Mouse (Mus musculus) liver, embryonic 11.5 days (tissue): ENCODE data around the gene Gpr89. TPM values are rescaled to one million over a fixed set of nuclear protein-coding genes. Genes with fewer than 3 reads are reported as not detected.

Experiments used
- ATAC-seq: fragments of 200-750 bp; cut with Nextera tagmentation; replicated peaks from 2 replicates; pipeline ENCODE4 v1.8.0; 2017; ENCODE audit warnings: moderate number of reproducible peaks, mild to moderate bottlenecking, moderate TSS enrichment, moderate library complexity; ENCODE audit not compliant: low FRiP score
- DNase-seq: peaks from one replicate; pipeline ENCODE4 v3.0.0-alpha.2; 2017; ENCODE audit warnings: low spot score
- H3K27ac ChIP-seq: fragments of 300-500 bp; sonication (generic); 2 replicates; pipeline ENCODE4 v1.5.1; 2014; ENCODE audit warnings: mild to moderate bottlenecking, low read depth, low read length, control low read depth
- H3K27me3 ChIP-seq: fragments of 300-500 bp; sonication (generic); replicated peaks from 2 replicates; pipeline ENCODE4 v1.6.1; 2014; ENCODE audit warnings: low read length, mixed read lengths; ENCODE audit not compliant: control insufficient read depth, insufficient read depth
- H3K36me3 ChIP-seq: fragments of 300-500 bp; sonication (generic); 2 replicates; pipeline ENCODE4 v1.6.1; 2014; ENCODE audit warnings: mild to moderate bottlenecking, low read length, moderate library complexity, mixed read lengths; ENCODE audit not compliant: control insufficient read depth, insufficient read depth
- H3K4me1 ChIP-seq: fragments of 300-500 bp; sonication (generic); replicated peaks from 2 replicates; pipeline ENCODE4 v1.6.1; 2014; ENCODE audit warnings: low read length, mixed read lengths; ENCODE audit not compliant: control insufficient read depth, insufficient read depth
- H3K4me2 ChIP-seq: fragments of 300-500 bp; sonication (generic); 2 replicates; pipeline ENCODE4 v1.6.1; 2014; ENCODE audit warnings: mild to moderate bottlenecking, control low read depth, moderate library complexity
- H3K4me3 ChIP-seq: fragments of 300-500 bp; sonication (generic); 2 replicates; pipeline ENCODE4 v1.5.1; 2014; ENCODE audit warnings: low read depth, low read length, control low read depth
- H3K9ac ChIP-seq: fragments of 300-500 bp; sonication (generic); 2 replicates; pipeline ENCODE4 v1.6.1; 2014; ENCODE audit warnings: low read depth, low read length, control low read depth
- H3K9me3 ChIP-seq: fragments of 300-500 bp; sonication (generic); 2 replicates; pipeline ENCODE4 v1.6.1; 2016; ENCODE audit warnings: low read length, inconsistent platforms, mixed read lengths; ENCODE audit not compliant: control insufficient read depth
- WGBS: fragments of 180-500 bp; shearing (Covaris S2); extraction: QIAGEN DNeasy Blood & Tissue Kit; methylation state at CpG from one replicate; pipeline ENCODE4 v1.1.7; 2014; 5-methylcytosine and 5-hydroxymethylcytosine counted together
- polyA plus RNA-seq: library from polyadenylated mRNA; unstranded; fragments of >200 nt; fragmentation: Nextera tagmentation; extraction: Ambion mirVana; gene quantifications from 2 replicates; pipeline ENCODE4 v1.2.1, GENCODE M21; 2014

The Gpr89 gene
- polyA plus RNA-seq = 50.2 and 53.0 TPM in 2 replicates

DNA sequence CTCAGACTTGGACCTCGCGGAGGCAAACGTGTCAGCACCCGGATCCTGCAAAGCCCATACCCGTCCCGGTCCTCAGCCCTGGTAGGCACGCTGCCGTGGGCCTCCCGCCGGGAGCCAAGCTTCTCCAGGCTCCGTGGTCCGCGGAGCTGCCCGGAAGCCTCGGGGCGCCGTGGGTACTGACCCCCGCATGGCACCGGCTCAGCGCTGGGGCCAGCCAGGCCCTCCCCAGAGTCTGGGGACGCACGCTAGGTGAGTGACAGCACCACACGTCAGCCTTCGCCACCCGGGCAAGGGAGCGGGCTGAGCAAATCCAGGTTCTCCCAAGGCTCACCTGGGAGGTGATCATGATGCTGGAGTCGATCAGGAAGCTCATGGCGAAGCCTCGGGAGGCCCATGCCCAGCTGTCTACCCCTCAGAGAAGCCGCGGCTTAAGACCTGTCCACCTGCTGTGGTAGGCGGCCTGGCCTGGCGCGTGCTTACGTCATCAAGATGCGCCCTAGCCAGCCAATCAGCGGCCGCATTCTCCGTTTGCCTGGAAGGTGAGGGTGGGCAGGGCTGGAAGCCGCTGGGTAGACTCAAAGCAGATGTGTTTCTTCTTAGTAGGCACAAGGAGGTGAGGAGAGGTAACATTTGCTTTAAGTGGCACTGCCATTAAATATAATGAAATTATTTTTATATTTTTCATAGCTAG is at the start of gene Gpr89:
Gpr89 (minus strand) TSS at position 496 of the 691 bp plus-strand sequence.
- Histone ChIP-seq H3K27me3 (peaks cover under 1% of the 10 kb centered on the region), H3K4me2 (peak within 1 kb of the TSS; percentile 89), H3K36me3 (no peaks in the 10 kb centered on the region), H3K4me1 (peaks cover 10% of the 10 kb centered on the region; the same call in 1 of the 2 replicates), H3K9ac (peak within 1 kb of the TSS; percentile 92), H3K9me3 (no peaks in the 10 kb centered on the region), H3K4me3 (peak within 1 kb of the TSS; percentile 82), H3K27ac (no peak within 1 kb of the TSS)
- peak; percentile 98 for ATAC-seq
- DNase-seq = peak; percentile 91
- under 1% methylated on average over 40 of the region's 40 CpGs for WGBS

DNA sequence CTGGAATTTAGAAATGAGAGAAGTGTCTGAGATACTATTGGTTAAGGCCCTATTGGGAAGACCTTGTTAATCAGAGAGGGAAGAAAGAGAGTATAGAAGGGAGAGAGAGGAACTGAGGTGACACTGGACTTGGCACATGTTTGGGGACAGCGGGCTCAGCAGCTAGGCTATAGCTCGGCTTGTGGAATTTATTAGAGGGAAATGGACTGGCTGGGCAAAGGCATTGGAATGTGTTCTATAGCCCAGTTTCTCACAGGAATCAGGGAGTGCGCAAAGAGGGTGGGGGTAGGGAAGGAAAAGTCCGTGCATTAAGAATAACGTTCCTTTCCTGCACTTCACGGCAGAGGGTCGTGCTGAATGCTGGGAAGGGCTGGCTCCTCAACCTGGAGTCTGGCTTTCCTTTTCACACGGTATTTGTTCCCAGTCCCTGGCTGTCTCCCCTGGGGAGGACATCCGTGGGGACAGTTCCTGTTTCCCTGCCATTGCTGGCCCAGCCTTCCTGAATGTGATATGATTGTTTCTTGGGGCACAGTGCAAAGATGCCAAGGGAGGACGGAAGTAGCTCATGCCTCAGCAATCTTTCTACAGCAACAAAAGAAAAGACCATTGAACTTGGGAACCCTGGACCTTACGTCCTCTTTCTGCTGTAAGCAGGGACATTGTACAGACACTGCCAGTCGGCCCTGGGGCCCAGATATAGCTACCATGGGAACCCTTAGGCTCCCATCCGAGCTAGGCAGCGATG is 48.5 kb upstream of the Gpr89 start:
- Histone ChIP-seq H3K27me3 (no peaks in the 10 kb centered on the region), H3K27ac (no peak overlapping the region), H3K9me3 (no peaks in the 10 kb centered on the region), H3K4me3 (no peak overlapping the region), H3K36me3 (no peaks in the 10 kb centered on the region), H3K9ac (no peak overlapping the region), H3K4me2 (no peak overlapping the region), H3K4me1 (no peaks in the 10 kb centered on the region; the same call in 1 of the 2 replicates)
- DNase-seq (no peak), ATAC-seq (no peak; the same call in 1 of the 2 replicates)
- WGBS = 50% methylated on average over 14 of the region's 14 CpGs

GRCm38 (mm10) chr3:96942706-96943105 is 37.6 kb upstream of the Gpr89 start:
- Histone ChIP-seq H3K9me3 (no peaks in the 10 kb centered on the region), H3K4me3 (no peak overlapping the region), H3K36me3 (no peaks in the 10 kb centered on the region), H3K9ac (no peak overlapping the region), H3K27ac (no peak overlapping the region), H3K4me2 (no peak overlapping the region), H3K4me1 (no peaks in the 10 kb centered on the region), H3K27me3 (no peaks in the 10 kb centered on the region)
- WGBS = 57% methylated on average over 2 of the region's 2 CpGs
- no peak for ATAC-seq
- no peak for DNase-seq

- Histone ChIP-seq H3K9ac (no peak overlapping the region), H3K4me3 (no peak overlapping the region), H3K9me3 (no peaks in the 10 kb centered on the region), H3K4me1 (no peaks in the 10 kb centered on the region), H3K27me3 (no peaks in the 10 kb centered on the region; the same call in 1 of the 2 replicates), H3K27ac (no peak overlapping the region), H3K36me3 (no peaks in the 10 kb centered on the region), H3K4me2 (no peak overlapping the region)
- DNase-seq (peak; percentile 69), ATAC-seq (no peak)
- 11% methylated on average over 11 of the region's 11 CpGs for WGBS
Measured at GRCm38 (mm10) chr3:96938738-96939137, 33.6 kb upstream of the Gpr89 start.

GRCm38 (mm10) chr3:96937606-96938005 is 32.5 kb upstream of the Gpr89 start:
- H3K4me3 ChIP-seq = no peak overlapping the region
- H3K9ac ChIP-seq = no peak overlapping the region
- ATAC-seq = no peak
- no peaks in the 10 kb centered on the region for H3K36me3 ChIP-seq
- no peaks in the 10 kb centered on the region for H3K4me1 ChIP-seq
- H3K9me3 ChIP-seq = no peaks in the 10 kb centered on the region
- DNase-seq = no peak
- H3K4me2 ChIP-seq = no peak overlapping the region
- 32% methylated on average over 5 of the region's 5 CpGs for WGBS
- H3K27ac ChIP-seq = no peak overlapping the region
- no peaks in the 10 kb centered on the region; the same call in 1 of the 2 replicates for H3K27me3 ChIP-seq

DNA sequence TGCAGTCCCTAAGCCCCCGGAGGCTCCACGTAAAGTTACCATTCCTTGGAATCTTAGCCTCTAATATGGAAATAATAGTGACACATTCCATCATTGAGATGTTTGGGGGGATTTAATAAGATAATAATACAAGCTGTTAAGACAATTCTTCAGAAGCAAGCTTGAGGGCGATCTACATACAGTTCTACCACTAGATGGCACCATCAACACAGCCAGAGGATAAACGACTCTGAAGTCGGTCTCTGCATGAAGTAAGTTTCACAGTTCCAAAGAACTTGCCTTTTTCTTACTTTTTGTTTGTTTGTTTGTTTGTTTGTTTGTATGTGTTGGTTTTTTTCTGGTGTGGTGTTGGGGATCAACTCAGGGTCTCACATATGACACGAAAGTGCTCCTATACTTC is 31.1 kb upstream of the Gpr89 start:
- no peaks in the 10 kb centered on the region; the same call in 1 of the 2 replicates for H3K27me3 ChIP-seq
- no peak overlapping the region for H3K4me2 ChIP-seq
- H3K36me3 ChIP-seq = no peaks in the 10 kb centered on the region
- no peak for DNase-seq
- H3K4me1 ChIP-seq = no peaks in the 10 kb centered on the region
- no peaks in the 10 kb centered on the region for H3K9me3 ChIP-seq
- WGBS = 9% methylated on average over 6 of the region's 6 CpGs
- no peak overlapping the region for H3K4me3 ChIP-seq
- ATAC-seq = no peak
- no peak overlapping the region for H3K9ac ChIP-seq
- no peak overlapping the region for H3K27ac ChIP-seq

DNA sequence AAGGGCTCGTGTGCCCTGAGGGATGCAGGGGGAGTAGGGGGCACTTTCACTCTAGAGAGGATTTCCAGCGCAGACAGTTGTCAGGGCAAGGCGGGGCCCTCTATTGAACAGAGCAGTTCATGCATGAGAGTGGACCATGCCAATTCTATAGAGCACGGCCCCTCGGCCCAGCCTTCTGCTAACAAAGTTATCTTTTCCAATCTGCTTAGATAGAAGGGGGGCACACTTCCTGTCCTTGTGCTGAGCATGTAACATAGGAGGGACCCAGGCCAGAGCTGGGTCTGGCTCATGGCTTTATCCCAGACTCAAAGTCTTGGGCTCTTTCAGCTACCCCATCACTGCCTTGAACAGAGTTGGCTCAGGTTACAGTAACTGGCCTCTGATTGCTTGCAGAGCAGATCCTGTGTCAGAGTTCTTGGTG is 26.1 kb upstream of the Gpr89 start:
- Histone ChIP-seq H3K4me1 (no peaks in the 10 kb centered on the region), H3K4me2 (no peak overlapping the region), H3K9ac (no peak overlapping the region), H3K9me3 (no peaks in the 10 kb centered on the region), H3K36me3 (no peaks in the 10 kb centered on the region), H3K4me3 (no peak overlapping the region), H3K27ac (no peak overlapping the region), H3K27me3 (no peaks in the 10 kb centered on the region)
- DNase-seq (no peak), ATAC-seq (no peak)
- 60% methylated on average over 5 of the region's 5 CpGs for WGBS

GRCm38 (mm10) chr3:96925920-96926319 is 20.8 kb upstream of the Gpr89 start, which contains the start of gene Gja8:
Gene Gja8 (minus strand): TSS chr3:96926020.
- no peaks in the 10 kb centered on the region for H3K36me3 ChIP-seq
- no peak for ATAC-seq
- H3K4me2 ChIP-seq = no peak within 1 kb of the TSS
- DNase-seq = no peak
- no peaks in the 10 kb centered on the region for H3K4me1 ChIP-seq
- 70% methylated on average over 6 of the region's 6 CpGs for WGBS
- no peak within 1 kb of the TSS for H3K27ac ChIP-seq
- H3K4me3 ChIP-seq = no peak within 1 kb of the TSS
- H3K27me3 ChIP-seq = no peaks in the 10 kb centered on the region
- no peak within 1 kb of the TSS for H3K9ac ChIP-seq
- no peaks in the 10 kb centered on the region for H3K9me3 ChIP-seq
